Mouse (Mus musculus) intestine, postnatal 0 days (tissue): ENCODE data around the gene Sdhb. TPM values are rescaled to one million over a fixed set of nuclear protein-coding genes. Genes with fewer than 3 reads are reported as not detected.

Experiments used
- ATAC-seq: fragments of 200-750 bp; cut with Nextera tagmentation; 2 replicates; pipeline ENCODE4 v1.8.0; 2017; ENCODE audit warnings: mild to moderate bottlenecking, moderate TSS enrichment, moderate library complexity
- H3K27ac ChIP-seq: fragments of 300-500 bp; sonication (generic); 2 replicates; pipeline ENCODE4 v1.5.1; 2014; ENCODE audit warnings: mild to moderate bottlenecking, low read depth, low read length, moderate library complexity
- H3K27me3 ChIP-seq: fragments of 300-500 bp; sonication (generic); replicated peaks from 2 replicates; pipeline ENCODE4 v1.6.1; 2014; ENCODE audit warnings: low read length, mixed read lengths; ENCODE audit not compliant: control insufficient read depth, insufficient read depth
- H3K36me3 ChIP-seq: fragments of 300-500 bp; sonication (generic); 2 replicates; pipeline ENCODE4 v1.6.1; 2014; ENCODE audit warnings: mild to moderate bottlenecking, moderate library complexity; ENCODE audit not compliant: control insufficient read depth, insufficient read depth
- H3K4me1 ChIP-seq: fragments of 300-500 bp; sonication (generic); replicated peaks from 2 replicates; pipeline ENCODE4 v1.6.1; 2014; ENCODE audit warnings: antibody characterized with exemption, low read length, mixed read lengths; ENCODE audit not compliant: control insufficient read depth, insufficient read depth
- H3K4me2 ChIP-seq: fragments of 300-500 bp; sonication (generic); replicated peaks from 2 replicates; pipeline ENCODE4 v1.6.1; 2014; ENCODE audit warnings: low read depth, mild to moderate bottlenecking, moderate library complexity
- H3K4me3 ChIP-seq: fragments of 300-500 bp; sonication (generic); 2 replicates; pipeline ENCODE4 v1.5.1; 2014; ENCODE audit warnings: low read depth, low read length
- H3K9ac ChIP-seq: fragments of 300-500 bp; sonication (generic); 2 replicates; pipeline ENCODE4 v1.6.1; 2014; ENCODE audit warnings: mild to moderate bottlenecking, low read depth, low read length
- H3K9me3 ChIP-seq: fragments of 300-500 bp; sonication (generic); 2 replicates; pipeline ENCODE4 v1.6.1; 2016; ENCODE audit warnings: mixed run types; ENCODE audit not compliant: control insufficient read depth
- CTCF ChIP-seq: sonication (generic); IDR thresholded peaks from 2 replicates; pipeline ENCODE4 v1.5.1; 2016; ENCODE audit warnings: low read depth, mild to moderate bottlenecking, control low read depth, antibody characterized with exemption, moderate library complexity
- WGBS: fragments of 180-500 bp; shearing (Covaris S2); extraction: QIAGEN DNeasy Blood & Tissue Kit; methylation state at CpG from one replicate; pipeline ENCODE4 v1.1.7; 2014; 5-methylcytosine and 5-hydroxymethylcytosine counted together
- polyA plus RNA-seq: library from polyadenylated mRNA; unstranded; fragments of >200 nt; fragmentation: Nextera tagmentation; extraction: Ambion mirVana; gene quantifications from 2 replicates; pipeline ENCODE4 v1.2.1, GENCODE M21; 2015

Sdhb gene
- polyA plus RNA-seq: 588 and 627 TPM in 2 replicates

DNA sequence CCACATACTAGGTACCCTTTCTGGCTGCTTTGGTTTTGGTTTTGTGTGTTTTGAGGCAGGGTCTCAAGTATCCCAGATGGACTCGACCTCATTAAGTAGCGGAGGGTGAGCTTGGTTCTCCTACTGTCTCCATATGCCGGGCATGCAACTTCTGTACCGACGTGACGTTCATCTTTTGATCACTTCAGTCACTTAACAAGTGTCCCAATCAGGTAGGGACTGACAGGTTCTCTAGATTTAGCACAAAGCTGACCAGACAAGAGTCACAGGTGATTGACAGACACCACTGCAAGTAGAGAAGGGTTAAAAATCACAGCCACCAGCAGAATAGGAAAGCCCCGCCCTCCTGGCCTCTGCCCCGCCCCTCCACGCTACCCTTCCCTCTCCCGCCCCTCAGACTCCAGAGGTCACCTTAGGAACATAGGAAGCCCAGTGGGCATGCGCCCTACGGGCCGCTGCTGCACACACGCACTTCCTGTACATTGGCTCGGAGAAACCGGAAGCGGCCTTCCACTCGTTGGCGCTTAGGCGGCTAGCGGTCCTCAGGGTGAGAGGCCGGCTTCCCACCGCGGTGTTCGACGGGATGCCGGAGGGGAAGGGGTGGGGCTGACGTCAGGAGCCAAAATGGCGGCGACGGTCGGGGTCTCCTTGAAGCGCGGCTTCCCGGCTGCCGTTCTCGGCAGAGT lies at the start of gene Sdhb:
Sdhb (plus strand) TSS at position 423 of the 686 bp plus-strand sequence.
- ATAC-seq: peak; percentile 93
- Histone ChIP-seq H3K9me3 (no peaks in the 10 kb centered on the region), H3K4me3 (peak within 1 kb of the TSS; percentile 76), H3K27ac (peak within 1 kb of the TSS; percentile 87), H3K36me3 (peaks cover 1% of the 10 kb centered on the region; the same call in 1 of the 2 replicates), H3K9ac (peak within 1 kb of the TSS; percentile 85), H3K4me1 (no peaks in the 10 kb centered on the region; the same call in 1 of the 2 replicates), H3K27me3 (no peaks in the 10 kb centered on the region), H3K4me2 (peak within 1 kb of the TSS; percentile 75)
- TF ChIP-seq CTCF: no peak
- WGBS: 2% methylated on average over 37 of the region's 37 CpGs

DNA sequence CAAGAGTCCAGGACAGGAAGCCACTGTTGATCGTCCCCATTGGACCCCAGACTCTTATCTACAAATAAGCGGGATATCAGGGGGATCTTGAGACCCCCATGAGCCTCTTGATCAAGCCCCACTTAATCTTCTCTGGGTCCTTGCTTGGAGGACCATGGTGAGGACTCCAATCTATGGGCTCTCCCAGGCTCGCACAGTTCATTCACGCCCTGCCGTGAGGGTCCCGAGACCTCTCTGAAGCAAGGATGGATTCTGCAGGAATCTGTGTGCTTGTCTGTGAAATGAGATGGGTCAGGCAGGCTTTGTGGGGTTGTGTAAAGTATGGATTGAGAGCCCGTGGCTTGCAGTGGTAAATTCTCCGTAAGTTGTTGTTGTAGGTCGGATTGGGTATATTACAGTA lies 49.6 kb upstream of the Sdhb start:
- Histone ChIP-seq H3K36me3 (no peaks in the 10 kb centered on the region), H3K9ac (no peak overlapping the region), H3K4me3 (no peak overlapping the region), H3K27ac (no peak overlapping the region), H3K9me3 (no peaks in the 10 kb centered on the region), H3K4me2 (no peak overlapping the region), H3K4me1 (no peaks in the 10 kb centered on the region), H3K27me3 (0 out of 2 replicates have a peak, but pooled peaks cover 6% of the 10 kb centered on the region)
- WGBS: 88% methylated on average over 9 of the region's 9 CpGs
- ATAC-seq: no peak
- TF ChIP-seq CTCF: no peak

DNA sequence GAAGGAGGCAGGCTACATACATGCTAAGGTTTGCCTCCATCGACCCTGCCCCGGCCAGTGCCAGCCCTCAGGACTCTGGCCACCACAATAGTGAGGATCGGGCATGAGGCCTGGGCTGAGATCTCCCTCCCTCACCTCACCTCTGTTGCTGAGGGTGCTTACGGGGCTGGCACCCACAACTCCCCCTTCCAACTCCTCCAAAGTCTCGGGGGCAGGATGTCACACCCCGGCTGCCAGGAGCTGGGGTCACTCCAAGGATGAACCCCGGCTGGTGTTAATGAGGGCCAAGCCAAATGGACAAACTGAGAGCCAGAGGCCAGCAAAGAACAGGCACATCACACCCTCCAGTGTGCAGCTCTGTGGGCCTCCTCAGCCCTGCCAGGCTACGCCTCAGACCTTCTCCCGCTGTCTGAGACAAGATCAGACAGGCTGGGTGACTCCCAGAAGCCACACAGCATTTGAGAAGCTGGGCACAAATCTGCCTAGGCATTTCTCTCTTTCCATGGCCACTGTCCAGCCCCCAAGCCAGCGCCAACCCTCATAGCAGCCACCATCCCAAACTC lies 48.7 kb upstream of the Sdhb start:
- no peak for ATAC-seq
- 94% methylated on average over 10 of the region's 10 CpGs for WGBS
- H3K4me3 ChIP-seq: no peak overlapping the region
- no peaks in the 10 kb centered on the region for H3K4me1 ChIP-seq
- no peaks in the 10 kb centered on the region for H3K36me3 ChIP-seq
- H3K9ac ChIP-seq: no peak overlapping the region
- TF ChIP-seq CTCF: no peak
- H3K9me3 ChIP-seq: no peaks in the 10 kb centered on the region
- H3K27ac ChIP-seq: no peak overlapping the region
- 0 out of 2 replicates have a peak, but pooled peaks cover 5% of the 10 kb centered on the region for H3K27me3 ChIP-seq
- H3K4me2 ChIP-seq: no peak overlapping the region

DNA sequence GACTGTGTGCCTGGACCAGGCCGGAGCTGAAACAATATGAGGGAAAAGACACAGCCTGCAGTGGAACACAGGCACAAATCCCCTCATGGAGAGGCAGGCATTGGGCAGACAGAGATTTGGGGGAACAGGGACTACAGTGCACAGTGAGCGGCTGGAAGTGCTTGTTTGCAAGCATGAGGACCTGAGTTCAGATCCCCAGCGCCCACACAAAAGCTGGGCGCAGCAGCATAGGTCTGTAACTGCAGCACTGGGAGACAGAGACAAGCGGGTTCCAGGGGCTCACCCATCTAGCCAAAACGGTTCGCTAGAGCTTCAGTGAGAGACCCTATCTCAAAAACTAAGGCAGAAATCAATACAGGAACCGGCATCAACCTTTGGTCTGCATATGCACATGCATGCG lies 47.4 kb upstream of the Sdhb start:
- H3K4me2 ChIP-seq: no peak overlapping the region
- TF ChIP-seq CTCF: no peak
- H3K4me1 ChIP-seq: no peaks in the 10 kb centered on the region
- ATAC-seq: no peak
- H3K27me3 ChIP-seq: no peaks in the 10 kb centered on the region
- H3K27ac ChIP-seq: no peak overlapping the region
- no peaks in the 10 kb centered on the region for H3K36me3 ChIP-seq
- no peaks in the 10 kb centered on the region for H3K9me3 ChIP-seq
- 84% methylated on average over 9 of the region's 9 CpGs for WGBS
- no peak overlapping the region for H3K9ac ChIP-seq
- no peak overlapping the region for H3K4me3 ChIP-seq

GRCm38 (mm10) chr4:140914731-140915131 lies 46.3 kb upstream of the Sdhb start:
- TF ChIP-seq CTCF: no peak
- WGBS: 65% methylated on average over 6 of the region's 6 CpGs
- Histone ChIP-seq H3K36me3 (no peaks in the 10 kb centered on the region), H3K9me3 (no peaks in the 10 kb centered on the region), H3K4me2 (no peak overlapping the region), H3K27ac (no peak overlapping the region), H3K27me3 (no peaks in the 10 kb centered on the region), H3K4me1 (no peaks in the 10 kb centered on the region), H3K9ac (no peak overlapping the region), H3K4me3 (no peak overlapping the region)
- no peak for ATAC-seq

DNA sequence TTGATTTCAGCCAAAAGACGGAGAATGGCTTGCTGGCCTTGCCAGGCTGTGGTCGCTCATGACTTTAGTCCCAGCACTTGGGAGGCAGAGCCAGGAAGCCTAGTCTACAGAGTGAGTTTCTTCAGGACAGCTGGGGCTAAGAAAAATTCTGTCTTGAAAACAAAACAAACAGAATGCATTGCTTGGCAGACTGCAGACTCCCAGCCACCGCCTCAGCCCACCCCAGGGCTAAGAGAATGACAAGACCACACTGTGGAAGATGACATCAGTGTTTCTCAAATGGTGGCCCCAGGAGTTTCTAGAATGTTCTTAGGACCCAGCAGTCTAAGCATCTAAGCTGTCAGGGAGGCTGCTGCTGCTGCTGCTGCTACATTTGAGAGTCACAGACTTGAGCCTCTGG lies 45.8 kb upstream of the Sdhb start:
- Histone ChIP-seq H3K4me2 (no peak overlapping the region), H3K27ac (no peak overlapping the region), H3K9ac (no peak overlapping the region), H3K4me1 (no peaks in the 10 kb centered on the region), H3K4me3 (no peak overlapping the region), H3K36me3 (no peaks in the 10 kb centered on the region), H3K27me3 (no peaks in the 10 kb centered on the region), H3K9me3 (no peaks in the 10 kb centered on the region)
- TF ChIP-seq CTCF: no peak
- ATAC-seq: no peak
- 68% methylated on average over 3 of the region's 3 CpGs for WGBS
